Mouse (Mus musculus) C2C12 (cell line): ENCODE data around the gene Gramd1b. TPM values are rescaled to one million over a fixed set of nuclear protein-coding genes. Genes with fewer than 3 reads are reported as not detected.
A peak's percentile ranks its signal among the peaks of the same experiment; 100 is the strongest.

Experiments used
- H3K27me3 ChIP-seq: one replicate; pipeline ENCODE4 v1.6.1; 2011; ENCODE audit not compliant: control insufficient read depth, insufficient read depth, insufficient read length
- H3K36me3 ChIP-seq: one replicate; pipeline ENCODE4 v1.6.1; 2011; ENCODE audit not compliant: control insufficient read depth, insufficient read depth
- H3K4me3 ChIP-seq: one replicate; pipeline ENCODE4 v1.5.1; 2011; ENCODE audit warnings: mild to moderate bottlenecking, control low read depth; ENCODE audit not compliant: poor library complexity, insufficient read depth, severe bottlenecking
- H3K79me2 ChIP-seq: one replicate; pipeline ENCODE4 v1.6.1; 2011; ENCODE audit not compliant: control insufficient read depth, insufficient read depth
- H3K79me3 ChIP-seq: one replicate; pipeline ENCODE4 v1.6.1; 2011; ENCODE audit warnings: low read depth, control low read depth
- H3ac ChIP-seq: one replicate; pipeline ENCODE3; 2011; ENCODE audit warnings: low read depth; ENCODE audit not compliant: control insufficient read depth, insufficient read length
- CEBPB ChIP-seq: IDR thresholded peaks from one replicate; pipeline ENCODE4 v1.6.1; 2011; ENCODE audit warnings: low read depth, mild to moderate bottlenecking, control low read depth, moderate library complexity
- CTCF ChIP-seq: IDR thresholded peaks from one replicate; pipeline ENCODE4 v1.5.1; 2011; ENCODE audit not compliant: control insufficient read depth, insufficient read depth, insufficient read length
- FOSL1 ChIP-seq: IDR thresholded peaks from one replicate; pipeline ENCODE4 v1.8.0; 2011; ENCODE audit warnings: mild to moderate bottlenecking, low read length; ENCODE audit not compliant: poor library complexity, insufficient read depth, severe bottlenecking
- MAX ChIP-seq: IDR thresholded peaks from one replicate; pipeline ENCODE4 v1.6.1; 2011; ENCODE audit warnings: mild to moderate bottlenecking, control low read depth
- MYOD1 ChIP-seq: IDR thresholded peaks from one replicate; pipeline ENCODE4 v1.6.1; 2011; ENCODE audit warnings: low read depth; ENCODE audit not compliant: control insufficient read depth, insufficient read length
- MYOG ChIP-seq: IDR thresholded peaks from one replicate; pipeline ENCODE4 v1.6.1; 2011; ENCODE audit not compliant: control insufficient read depth, insufficient read length; ENCODE audit errors: extremely low read depth
- USF1 ChIP-seq: IDR thresholded peaks from one replicate; pipeline ENCODE4 v1.6.1; 2011; ENCODE audit warnings: low read depth, mild to moderate bottlenecking, control low read depth, moderate library complexity
- polyA plus RNA-seq: library from polyadenylated mRNA; unstranded; fragments of >200 nt; fragmentation: generic; extraction: Trizol; gene quantifications from one replicate; pipeline ENCODE4 v1.2.1, GENCODE M21; 2012; ENCODE audit warnings: missing spikeins

Gene Gramd1b
- polyA plus RNA-seq, 1 experiment = 3.7 TPM

DNA sequence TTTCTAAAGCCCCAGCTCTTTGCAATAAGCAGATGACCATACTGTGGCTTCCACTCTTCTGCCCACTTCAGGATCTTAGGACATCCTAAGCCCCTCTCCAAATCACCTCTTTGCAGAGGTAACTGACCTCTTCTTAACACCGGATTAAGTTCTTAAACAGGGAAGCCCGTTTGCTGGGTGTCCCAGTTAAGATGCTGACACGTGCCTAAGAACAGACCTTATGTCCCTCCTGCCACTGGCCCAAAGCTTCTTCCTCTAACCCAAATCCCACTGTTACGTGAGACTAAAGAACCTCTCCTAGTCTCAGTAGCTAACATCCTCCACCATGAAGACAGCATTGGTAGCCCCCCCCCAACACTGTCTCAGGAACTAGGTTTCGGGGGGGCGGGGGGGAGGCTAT, 177.6 kb downstream of the Gramd1b start:
- TF ChIP-seq CEBPB (no peak), MYOD1 (no peak), USF1 (no peak), MAX (no peak), CTCF (no peak), FOSL1 (no peak), MYOG (no peak)
- Histone ChIP-seq H3K79me3 (no peaks in the 10 kb centered on the region), H3K27me3 (no peaks in the 10 kb centered on the region), H3K79me2 (no peaks in the 10 kb centered on the region), H3ac (no peak overlapping the region), H3K36me3 (no peaks in the 10 kb centered on the region), H3K4me3 (no peak overlapping the region)

DNA sequence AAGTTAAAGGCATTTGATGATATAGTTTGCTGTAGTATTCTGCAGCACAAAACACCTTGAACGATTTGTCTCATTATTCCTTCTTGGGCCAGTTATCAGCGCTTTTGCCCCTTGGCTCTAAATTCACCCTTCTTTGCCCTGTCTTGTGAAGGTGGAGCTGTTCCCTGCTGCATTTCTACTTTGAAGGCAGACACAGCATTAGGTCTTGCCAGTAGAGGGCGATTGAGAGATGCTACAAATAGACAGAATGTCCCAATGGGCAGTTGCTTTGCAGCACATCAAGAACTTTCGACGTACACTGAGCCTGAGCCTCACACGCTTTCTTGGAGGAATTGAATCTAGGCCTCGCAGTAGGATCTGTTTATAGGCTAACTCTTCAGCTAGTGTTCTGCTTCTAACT, 180.5 kb downstream of the Gramd1b start:
- no peak overlapping the region for H3K4me3 ChIP-seq
- H3K79me3 ChIP-seq = no peaks in the 10 kb centered on the region
- H3K36me3 ChIP-seq = no peaks in the 10 kb centered on the region
- H3K79me2 ChIP-seq = no peaks in the 10 kb centered on the region
- H3ac ChIP-seq = no peak overlapping the region
- no peaks in the 10 kb centered on the region for H3K27me3 ChIP-seq
- TF ChIP-seq CTCF = peak; percentile 34
- no peak for TF ChIP-seq USF1
- no peak for TF ChIP-seq CEBPB

DNA sequence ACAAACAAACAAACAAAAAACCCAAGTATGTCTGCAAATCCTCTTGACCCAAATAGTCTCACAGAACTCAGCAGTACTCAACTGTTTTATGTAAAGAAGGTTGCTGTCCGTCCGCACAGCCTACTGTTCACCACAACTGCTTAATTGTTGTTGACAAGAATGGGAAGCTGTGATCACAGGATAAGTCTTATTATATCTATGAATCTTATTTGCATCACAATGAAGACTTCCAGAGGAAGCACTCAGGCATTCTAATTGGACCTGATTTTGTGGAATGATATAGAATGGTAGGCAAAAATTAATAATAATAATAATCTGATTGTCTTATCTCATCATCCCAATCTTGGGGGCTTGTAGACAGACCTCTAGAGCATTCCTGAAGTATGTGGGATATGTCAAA, 181.1 kb downstream of the Gramd1b start:
- no peaks in the 10 kb centered on the region for H3K36me3 ChIP-seq
- H3K4me3 ChIP-seq = no peak overlapping the region
- H3K79me3 ChIP-seq = no peaks in the 10 kb centered on the region
- no peaks in the 10 kb centered on the region for H3K79me2 ChIP-seq
- no peaks in the 10 kb centered on the region for H3K27me3 ChIP-seq
- no peak overlapping the region for H3ac ChIP-seq
- TF ChIP-seq USF1 = no peak
- TF ChIP-seq FOSL1 = no peak
- no peak for TF ChIP-seq MYOG
- no peak for TF ChIP-seq CTCF
- TF ChIP-seq CEBPB = no peak
- TF ChIP-seq MYOD1 = no peak
- TF ChIP-seq MAX = no peak

DNA sequence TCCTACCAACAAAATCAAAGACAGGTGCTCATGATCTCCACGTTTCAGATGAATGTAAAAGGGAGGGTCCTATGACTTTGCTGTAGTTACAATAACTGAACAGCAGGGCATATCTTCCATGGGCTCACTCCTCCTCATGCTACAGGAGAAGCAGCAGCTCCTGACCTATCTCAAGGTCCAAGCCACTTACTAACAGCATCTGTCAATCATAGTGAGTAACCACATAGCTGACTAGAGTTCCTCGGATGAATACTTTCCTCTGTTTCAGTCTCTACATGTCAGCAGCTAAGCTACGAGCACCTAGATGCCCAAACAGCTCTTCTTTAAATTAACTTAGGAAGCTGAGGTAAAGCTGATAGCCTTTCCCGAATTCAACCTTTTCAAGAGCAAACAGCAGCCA, 181.6 kb downstream of the Gramd1b start:
- Histone ChIP-seq H3K4me3 (no peak overlapping the region), H3K27me3 (no peaks in the 10 kb centered on the region), H3K79me3 (no peaks in the 10 kb centered on the region), H3ac (no peak overlapping the region), H3K36me3 (no peaks in the 10 kb centered on the region), H3K79me2 (no peaks in the 10 kb centered on the region)
- TF ChIP-seq MYOD1 (no peak), MYOG (no peak), USF1 (no peak)

DNA sequence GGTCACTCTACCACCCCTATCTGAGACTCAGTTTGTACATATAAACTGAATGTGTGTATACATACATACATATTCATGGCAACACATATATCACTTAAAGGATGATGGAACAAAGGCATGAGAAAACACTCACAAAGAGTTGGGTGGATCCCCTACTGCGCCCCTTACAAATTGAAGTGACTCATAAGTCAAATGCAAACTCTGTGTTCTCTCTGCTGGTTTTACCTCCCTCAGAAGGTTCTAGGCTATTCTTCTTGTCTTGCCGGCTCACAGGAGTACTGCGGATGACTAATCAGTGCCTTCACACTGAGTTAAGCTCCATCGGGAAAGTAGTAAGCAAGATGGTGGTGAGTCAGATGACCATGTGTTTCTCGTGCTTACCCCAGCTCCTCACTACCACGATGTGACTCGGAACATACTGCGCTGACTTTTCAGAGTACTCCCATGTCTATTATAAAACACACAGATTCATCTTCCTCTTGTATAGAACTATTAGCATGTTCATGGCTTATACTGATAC, 182.4 kb downstream of the Gramd1b start:
- Histone ChIP-seq H3K4me3 (no peak overlapping the region), H3K27me3 (no peaks in the 10 kb centered on the region), H3K79me2 (no peaks in the 10 kb centered on the region), H3K79me3 (no peaks in the 10 kb centered on the region), H3K36me3 (no peaks in the 10 kb centered on the region), H3ac (no peak overlapping the region)
- no peak for TF ChIP-seq CTCF
- TF ChIP-seq MAX = no peak
- TF ChIP-seq MYOG = no peak
- no peak for TF ChIP-seq CEBPB
- no peak for TF ChIP-seq FOSL1
- no peak for TF ChIP-seq MYOD1
- no peak for TF ChIP-seq USF1

DNA sequence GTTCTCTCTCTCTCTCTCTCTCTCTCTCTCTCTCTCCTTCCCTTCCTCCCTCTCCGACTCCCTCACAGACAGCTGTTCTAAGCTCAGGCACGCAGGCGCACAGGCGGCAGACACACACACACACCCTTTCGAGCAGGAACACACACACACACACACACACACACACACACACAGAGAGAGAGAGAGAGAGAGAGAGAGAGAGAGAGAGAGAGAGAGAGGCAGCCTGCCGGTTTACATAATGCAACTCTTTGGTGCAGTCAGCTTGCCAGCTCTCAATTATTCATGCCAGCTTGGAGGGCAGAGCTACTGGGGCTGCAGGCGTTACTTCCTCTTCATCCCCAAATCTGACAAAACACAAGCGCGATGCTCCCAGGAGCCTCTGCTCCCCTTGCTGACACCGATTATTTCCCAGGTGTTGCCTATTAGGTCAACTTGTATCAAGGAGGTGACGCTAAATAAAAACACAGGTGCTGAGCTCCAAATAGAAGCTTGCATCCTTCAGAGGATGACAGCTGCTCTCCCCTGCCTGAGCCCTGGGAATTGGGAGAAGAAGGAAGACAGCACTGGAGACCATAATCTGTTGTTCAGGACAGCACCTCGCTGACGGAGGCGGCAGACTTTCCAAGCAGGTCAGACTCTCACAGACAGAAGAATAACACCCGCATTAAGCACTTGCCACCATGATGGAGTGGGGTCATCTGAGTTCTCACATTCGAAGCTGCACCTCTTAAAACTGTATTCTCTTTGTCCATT, 184.8 kb downstream of the Gramd1b start:
- no peak for TF ChIP-seq MYOG
- no peak for TF ChIP-seq CEBPB
- no peak for TF ChIP-seq MAX
- no peak for TF ChIP-seq MYOD1
- no peak for TF ChIP-seq CTCF
- TF ChIP-seq USF1 = no peak
- no peak for TF ChIP-seq FOSL1
- H3K79me3 ChIP-seq = no peaks in the 10 kb centered on the region
- no peak overlapping the region for H3K4me3 ChIP-seq
- no peak overlapping the region for H3ac ChIP-seq
- H3K27me3 ChIP-seq = no peaks in the 10 kb centered on the region
- no peaks in the 10 kb centered on the region for H3K79me2 ChIP-seq
- no peaks in the 10 kb centered on the region for H3K36me3 ChIP-seq
